Mouse (Mus musculus): ENCODE data around the gene Vwa3b. TPM values are rescaled to one million over a fixed set of nuclear protein-coding genes. Genes with fewer than 3 reads are reported as not detected.

Gene Vwa3b
- polyA plus RNA-seq, 1 experiment from 2014 or later, result 0.11 TPM

GRCm38 (mm10) chr1:37089191-37089590 lies 62.8 kb downstream of the Vwa3b start:
- H3K9me3 ChIP-seq (replicated peaks; ENCODE audit: control insufficient read depth, low read length), result no peaks in the 10 kb centered on the region
- no peaks in the 10 kb centered on the region for H3K27me3 ChIP-seq (ENCODE audit: control insufficient read depth, insufficient read depth, low read length)
- H3K27ac ChIP-seq (ENCODE audit: low read length), result no peak overlapping the region
- 71% methylated on average over 5 of the region's 5 CpGs for WGBS
- H3K4me1 ChIP-seq (ENCODE audit: control insufficient read depth, insufficient read depth, low read length), result no peaks in the 10 kb centered on the region; the same call in 1 of the 2 replicates
- no peak for ATAC-seq (replicated peaks; ENCODE audit: extremely low read depth, insufficient read depth, low FRiP score)
- no peaks in the 10 kb centered on the region for H3K36me3 ChIP-seq (ENCODE audit: control insufficient read depth, insufficient read depth)
- H3K9ac ChIP-seq (ENCODE audit: low read length), result no peak overlapping the region
- H3K4me2 ChIP-seq (ENCODE audit: low read depth, low read length), result no peak overlapping the region
- no peak overlapping the region for H3K4me3 ChIP-seq (ENCODE audit: low read length)

- no peak for ATAC-seq (replicated peaks; ENCODE audit: extremely low read depth, insufficient read depth, low FRiP score)
- Histone ChIP-seq H3K4me1 (ENCODE audit: control insufficient read depth, insufficient read depth, low read length) (no peaks in the 10 kb centered on the region), H3K9me3 (replicated peaks; ENCODE audit: control insufficient read depth, low read length) (no peaks in the 10 kb centered on the region), H3K27ac (ENCODE audit: low read length) (no peak overlapping the region), H3K9ac (ENCODE audit: low read length) (no peak overlapping the region), H3K36me3 (ENCODE audit: control insufficient read depth, insufficient read depth) (no peaks in the 10 kb centered on the region), H3K4me3 (ENCODE audit: low read length) (no peak overlapping the region), H3K4me2 (ENCODE audit: low read depth, low read length) (no peak overlapping the region), H3K27me3 (ENCODE audit: control insufficient read depth, insufficient read depth, low read length) (no peaks in the 10 kb centered on the region)
- WGBS, result 72% methylated on average over 17 of the region's 17 CpGs
Measured at GRCm38 (mm10) chr1:37097382-37098093, 71.1 kb downstream of the Vwa3b start.

GRCm38 (mm10) chr1:37098094-37098555 lies 71.7 kb downstream of the Vwa3b start:
- Histone ChIP-seq H3K27me3 (ENCODE audit: control insufficient read depth, insufficient read depth, low read length) (no peaks in the 10 kb centered on the region), H3K4me2 (ENCODE audit: low read depth, low read length) (no peak overlapping the region), H3K36me3 (ENCODE audit: control insufficient read depth, insufficient read depth) (no peaks in the 10 kb centered on the region), H3K4me1 (ENCODE audit: control insufficient read depth, insufficient read depth, low read length) (no peaks in the 10 kb centered on the region), H3K4me3 (ENCODE audit: low read length) (no peak overlapping the region), H3K9me3 (replicated peaks; ENCODE audit: control insufficient read depth, low read length) (no peaks in the 10 kb centered on the region), H3K9ac (ENCODE audit: low read length) (no peak overlapping the region), H3K27ac (ENCODE audit: low read length) (no peak overlapping the region)
- 94% methylated on average over 4 of the region's 4 CpGs for WGBS
- ATAC-seq (replicated peaks; ENCODE audit: extremely low read depth, insufficient read depth, low FRiP score), result no peak

GRCm38 (mm10) chr1:37100361-37100760 lies 74.0 kb downstream of the Vwa3b start:
- Histone ChIP-seq H3K27me3 (ENCODE audit: control insufficient read depth, insufficient read depth, low read length) (no peaks in the 10 kb centered on the region), H3K36me3 (ENCODE audit: control insufficient read depth, insufficient read depth) (no peaks in the 10 kb centered on the region), H3K4me2 (ENCODE audit: low read depth, low read length) (no peak overlapping the region), H3K27ac (ENCODE audit: low read length) (no peak overlapping the region), H3K9ac (ENCODE audit: low read length) (no peak overlapping the region), H3K4me1 (ENCODE audit: control insufficient read depth, insufficient read depth, low read length) (no peaks in the 10 kb centered on the region), H3K4me3 (ENCODE audit: low read length) (no peak overlapping the region), H3K9me3 (replicated peaks; ENCODE audit: control insufficient read depth, low read length) (no peaks in the 10 kb centered on the region)
- WGBS, result 90% methylated on average over 6 of the region's 6 CpGs
- ATAC-seq (replicated peaks; ENCODE audit: extremely low read depth, insufficient read depth, low FRiP score), result no peak

GRCm38 (mm10) chr1:37101016-37101415 lies 74.6 kb downstream of the Vwa3b start:
- H3K9ac ChIP-seq (ENCODE audit: low read length), result no peak overlapping the region
- H3K4me3 ChIP-seq (ENCODE audit: low read length), result no peak overlapping the region
- no peaks in the 10 kb centered on the region for H3K36me3 ChIP-seq (ENCODE audit: control insufficient read depth, insufficient read depth)
- no peak overlapping the region for H3K4me2 ChIP-seq (ENCODE audit: low read depth, low read length)
- ATAC-seq (replicated peaks; ENCODE audit: extremely low read depth, insufficient read depth, low FRiP score), result no peak
- no peaks in the 10 kb centered on the region for H3K9me3 ChIP-seq (replicated peaks; ENCODE audit: control insufficient read depth, low read length)
- H3K4me1 ChIP-seq (ENCODE audit: control insufficient read depth, insufficient read depth, low read length), result no peaks in the 10 kb centered on the region
- 81% methylated on average over 8 of the region's 8 CpGs for WGBS
- H3K27me3 ChIP-seq (ENCODE audit: control insufficient read depth, insufficient read depth, low read length), result no peaks in the 10 kb centered on the region
- H3K27ac ChIP-seq (ENCODE audit: low read length), result no peak overlapping the region

- ATAC-seq (replicated peaks; ENCODE audit: extremely low read depth, insufficient read depth, low FRiP score), result no peak
- H3K27me3 ChIP-seq (ENCODE audit: control insufficient read depth, insufficient read depth, low read length), result no peaks in the 10 kb centered on the region
- 66% methylated on average over 2 of the region's 2 CpGs for WGBS
- no peaks in the 10 kb centered on the region for H3K36me3 ChIP-seq (ENCODE audit: control insufficient read depth, insufficient read depth)
- H3K9me3 ChIP-seq (replicated peaks; ENCODE audit: control insufficient read depth, low read length), result no peaks in the 10 kb centered on the region
- H3K4me1 ChIP-seq (ENCODE audit: control insufficient read depth, insufficient read depth, low read length), result no peaks in the 10 kb centered on the region
- H3K4me2 ChIP-seq (ENCODE audit: low read depth, low read length), result no peak overlapping the region
- no peak overlapping the region for H3K4me3 ChIP-seq (ENCODE audit: low read length)
- no peak overlapping the region for H3K27ac ChIP-seq (ENCODE audit: low read length)
- no peak overlapping the region for H3K9ac ChIP-seq (ENCODE audit: low read length)
Measured at GRCm38 (mm10) chr1:37101717-37102116, 75.3 kb downstream of the Vwa3b start.

- Histone ChIP-seq H3K9me3 (replicated peaks; ENCODE audit: control insufficient read depth, low read length) (no peaks in the 10 kb centered on the region), H3K9ac (ENCODE audit: low read length) (no peak overlapping the region), H3K36me3 (ENCODE audit: control insufficient read depth, insufficient read depth) (no peaks in the 10 kb centered on the region), H3K4me1 (ENCODE audit: control insufficient read depth, insufficient read depth, low read length) (peaks cover 4% of the 10 kb centered on the region; the same call in 1 of the 2 replicates), H3K27ac (ENCODE audit: low read length) (no peak overlapping the region), H3K27me3 (ENCODE audit: control insufficient read depth, insufficient read depth, low read length) (no peaks in the 10 kb centered on the region), H3K4me2 (ENCODE audit: low read depth, low read length) (no peak overlapping the region), H3K4me3 (ENCODE audit: low read length) (no peak overlapping the region)
- ATAC-seq (replicated peaks; ENCODE audit: extremely low read depth, insufficient read depth, low FRiP score), result no peak
- WGBS, result 39% methylated on average over 3 of the region's 3 CpGs
Measured at GRCm38 (mm10) chr1:37105194-37105593, 78.8 kb downstream of the Vwa3b start.

- 68% methylated on average over 6 of the region's 6 CpGs for WGBS
- H3K9ac ChIP-seq (ENCODE audit: low read length), result no peak overlapping the region
- no peaks in the 10 kb centered on the region for H3K27me3 ChIP-seq (ENCODE audit: control insufficient read depth, insufficient read depth, low read length)
- no peaks in the 10 kb centered on the region for H3K4me1 ChIP-seq (ENCODE audit: control insufficient read depth, insufficient read depth, low read length)
- no peaks in the 10 kb centered on the region for H3K36me3 ChIP-seq (ENCODE audit: control insufficient read depth, insufficient read depth)
- no peak overlapping the region for H3K4me3 ChIP-seq (ENCODE audit: low read length)
- H3K27ac ChIP-seq (ENCODE audit: low read length), result no peak overlapping the region
- H3K4me2 ChIP-seq (ENCODE audit: low read depth, low read length), result no peak overlapping the region
- ATAC-seq (replicated peaks; ENCODE audit: extremely low read depth, insufficient read depth, low FRiP score), result no peak
- H3K9me3 ChIP-seq (replicated peaks; ENCODE audit: control insufficient read depth, low read length), result no peaks in the 10 kb centered on the region
Measured at GRCm38 (mm10) chr1:37113781-37114180, 87.4 kb downstream of the Vwa3b start.

- Histone ChIP-seq H3K4me1 (ENCODE audit: control insufficient read depth, insufficient read depth, low read length) (no peaks in the 10 kb centered on the region), H3K4me2 (ENCODE audit: low read depth, low read length) (no peak overlapping the region), H3K4me3 (ENCODE audit: low read length) (no peak overlapping the region), H3K36me3 (ENCODE audit: control insufficient read depth, insufficient read depth) (no peaks in the 10 kb centered on the region), H3K9ac (ENCODE audit: low read length) (no peak overlapping the region), H3K9me3 (replicated peaks; ENCODE audit: control insufficient read depth, low read length) (no peaks in the 10 kb centered on the region), H3K27me3 (ENCODE audit: control insufficient read depth, insufficient read depth, low read length) (no peaks in the 10 kb centered on the region), H3K27ac (ENCODE audit: low read length) (no peak overlapping the region)
- ATAC-seq (replicated peaks; ENCODE audit: extremely low read depth, insufficient read depth, low FRiP score), result no peak
- WGBS, result 81% methylated on average over 5 of the region's 5 CpGs
Measured at GRCm38 (mm10) chr1:37115847-37116246, 89.5 kb downstream of the Vwa3b start.

Data from heart, embryonic 16.5 days (tissue).